ENCODE assay signal across 8 mouse cellular contexts in the genomic region with DNA sequence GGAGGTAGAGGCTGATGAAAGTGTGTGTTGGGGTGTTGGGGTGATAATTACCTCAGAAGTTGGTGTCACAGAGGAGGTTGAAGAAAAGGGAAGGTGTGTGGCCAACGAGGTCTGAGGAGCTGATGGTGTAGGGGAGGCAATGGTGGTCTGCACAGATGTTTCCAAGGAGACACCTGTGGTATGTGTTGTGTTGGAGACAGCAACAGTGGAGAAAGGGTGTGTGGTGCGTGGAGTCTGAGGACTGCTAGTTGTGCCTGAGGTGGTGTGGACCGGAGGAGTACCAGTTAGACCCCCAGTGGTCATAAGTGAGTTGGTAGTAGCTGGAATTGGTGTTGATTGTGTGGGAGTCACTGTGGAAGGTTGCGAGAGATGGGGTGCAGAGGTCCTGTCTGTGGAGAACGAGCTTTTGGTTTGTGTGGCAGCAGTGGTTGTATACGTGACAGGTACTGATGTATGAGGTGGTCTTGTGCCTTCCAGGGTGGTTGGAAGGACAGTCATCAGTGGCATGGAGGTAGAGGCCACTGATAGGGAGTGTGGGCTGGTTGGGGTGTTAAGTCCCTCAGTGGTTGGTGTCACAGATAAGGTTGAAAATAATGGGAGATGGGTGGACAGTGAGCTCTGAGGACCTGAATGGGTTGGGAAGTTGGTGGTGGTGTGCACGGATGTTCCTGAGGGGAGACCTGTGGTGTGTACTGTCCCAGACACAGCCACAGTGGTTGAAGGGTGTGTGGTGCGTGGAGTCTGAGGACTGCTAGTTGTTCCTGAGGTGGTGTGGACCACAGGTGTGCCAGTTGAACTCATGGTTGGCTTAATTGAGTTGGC. TPM values are rescaled to one million over a fixed set of nuclear protein-coding genes. Genes with fewer than 3 reads are reported as not detected.
DNase-seq lines count a peak whose midpoint lies in the region; ATAC-seq lines count a peak whose summit lies in the region.
"Not testable (repeated sequence)": the region's sequence is repeated elsewhere in the genome, so short reads cannot be mapped to it uniquely, and the experiment has no call there.
"Had no signal": no experiment of that assay in that cellular context is flagged by ENCODE, and none has a peak within 500 bp of the region (broad histone marks: within the 10 kb centered on the region; RNA-seq: fewer than 3 reads in every experiment).

No protein-coding gene starts in this region.

- not testable (repeated sequence) for H3K4me2 ChIP-seq in embryonic facial prominence, embryonic 11.5 days (ENCODE audit: low read depth, low read length); forebrain, embryonic 15.5 days (replicated peaks); intestine, embryonic 16.5 days (ENCODE audit: low read depth, low read length); limb, embryonic 15.5 days; neural tube, embryonic 11.5 days (ENCODE audit: low read depth)

- not testable (repeated sequence) for H3K4me1 ChIP-seq in embryonic facial prominence, embryonic 11.5 days (ENCODE audit: control insufficient read depth, insufficient read depth, low read length); forebrain, embryonic 15.5 days; intestine, embryonic 16.5 days (ENCODE audit: control insufficient read depth, insufficient read depth, low read length); limb, embryonic 15.5 days; neural tube, embryonic 11.5 days (ENCODE audit: control insufficient read depth, insufficient read depth, low read length)

- not testable (repeated sequence) for H3K27me3 ChIP-seq in embryonic facial prominence, embryonic 11.5 days (ENCODE audit: control insufficient read depth, insufficient read depth, low read length); forebrain, embryonic 15.5 days; intestine, embryonic 16.5 days (replicated peaks; ENCODE audit: control insufficient read depth, insufficient read depth, low read length); limb, embryonic 15.5 days; neural tube, embryonic 11.5 days (ENCODE audit: control insufficient read depth, insufficient read depth, low read length)

- WGBS in embryonic facial prominence, embryonic 11.5 days: 85% methylated on average over 5 of the region's 8 CpGs
- 92% methylated on average over 6 of the region's 8 CpGs for WGBS in forebrain, embryonic 15.5 days
- 88% methylated on average over 5 of the region's 8 CpGs for WGBS in intestine, embryonic 16.5 days
- 90% methylated on average over 6 of the region's 8 CpGs for WGBS in limb, embryonic 15.5 days
- WGBS in neural tube, embryonic 11.5 days: 94% methylated on average over 5 of the region's 8 CpGs

- not testable (repeated sequence) for H3K36me3 ChIP-seq in embryonic facial prominence, embryonic 11.5 days (replicated peaks; ENCODE audit: control insufficient read depth, insufficient read depth, low read depth, low read length); forebrain, embryonic 15.5 days; intestine, embryonic 16.5 days (ENCODE audit: control insufficient read depth, insufficient read depth, low read length); neural tube, embryonic 11.5 days (ENCODE audit: control insufficient read depth, insufficient read depth, low read length)
- H3K36me3 ChIP-seq in limb, embryonic 15.5 days: peaks cover 12% of the 10 kb centered on the region

- H3K9ac ChIP-seq in embryonic facial prominence, embryonic 11.5 days (replicated peaks; ENCODE audit: low read length); forebrain, embryonic 15.5 days (replicated peaks); intestine, embryonic 16.5 days (ENCODE audit: low read depth, low read length); limb, embryonic 15.5 days; neural tube, embryonic 11.5 days (ENCODE audit: low read length): not testable (repeated sequence)

- not testable (repeated sequence) for H3K9me3 ChIP-seq in embryonic facial prominence, embryonic 11.5 days (replicated peaks; ENCODE audit: control insufficient read depth, low read length); forebrain, embryonic 15.5 days; intestine, embryonic 16.5 days (ENCODE audit: control insufficient read depth, low read length); limb, embryonic 15.5 days; neural tube, embryonic 11.5 days (ENCODE audit: control insufficient read depth, low read length)

- not testable (repeated sequence) for H3K27ac ChIP-seq in embryonic facial prominence, embryonic 11.5 days (replicated peaks; ENCODE audit: low read depth, low read length); forebrain, embryonic 15.5 days (replicated peaks); intestine, embryonic 16.5 days (ENCODE audit: low read length); limb, embryonic 15.5 days; neural tube, embryonic 11.5 days (ENCODE audit: low read depth, low read length)

- peak; percentile 66 for ATAC-seq in embryonic facial prominence, embryonic 11.5 days (replicated peaks; ENCODE audit: insufficient number of reproducible peaks, low FRiP score, low TSS enrichment, low read depth)
- peak; percentile 69 for ATAC-seq in forebrain, embryonic 15.5 days (replicated peaks)
- peak; percentile 28 to 33; a peak in 2 of 4 replicates for ATAC-seq in hematopoietic stem cell, adult 5-6 weeks (replicated peaks in 1 of 2; ENCODE audit: insufficient read depth in 1 of 2, low FRiP score in 2 of 2, low TSS enrichment in 1 of 2, low read depth in 1 of 2, poor library complexity in 2 of 2, severe bottlenecking in 2 of 2)
- ATAC-seq in intestine, embryonic 16.5 days: peak; percentile 63
- peak; percentile 63 for ATAC-seq in limb, embryonic 15.5 days (ENCODE audit: insufficient number of reproducible peaks, low FRiP score, low TSS enrichment, low read depth)
- ATAC-seq in megakaryocyte, adult 5-6 weeks (ENCODE audit: poor library complexity, severe bottlenecking): peak; percentile 41
- ATAC-seq in neural tube, embryonic 11.5 days (ENCODE audit: insufficient read depth, low FRiP score, low TSS enrichment): peak; percentile 69

- DNase-seq in embryonic facial prominence, embryonic 11.5 days (ENCODE audit: low spot score); neural tube, embryonic 11.5 days (ENCODE audit: low spot score): not testable (repeated sequence)

- not testable (repeated sequence) for H3K4me3 ChIP-seq in embryonic facial prominence, embryonic 11.5 days (ENCODE audit: low read depth, low read length); forebrain, embryonic 15.5 days; intestine, embryonic 16.5 days (ENCODE audit: low read length); limb, embryonic 15.5 days; neural tube, embryonic 11.5 days (ENCODE audit: low read depth, low read length)

RNA-seq across cellular contexts. Expression of a gene that starts 16.4 kb away (rescaled TPM):
- 0.08 TPM in 2 replicates for polyA plus RNA-seq in embryonic facial prominence, embryonic 11.5 days (2014; fragmentation: Nextera tagmentation; extraction: Ambion mirVana)
- polyA plus RNA-seq in forebrain, embryonic 15.5 days (2015; fragmentation: Nextera tagmentation; extraction: Ambion mirVana): 0.25 and 0.28 TPM in 2 replicates
- total RNA-seq in hematopoietic stem cell, adult 5-6 weeks (2017): not detected in 2 replicates
- polyA plus RNA-seq in intestine, embryonic 16.5 days (2015; fragmentation: Nextera tagmentation; extraction: Ambion mirVana): 0.24 and 0.28 TPM in 2 replicates
- polyA plus RNA-seq in limb, embryonic 15.5 days (2015; fragmentation: Nextera tagmentation; extraction: Ambion mirVana): 0.22 and 0.26 TPM in 2 replicates
- 0.16 and 0.39 TPM in 2 replicates for total RNA-seq in megakaryocyte, adult 5-6 weeks (2015)
- 0.11 TPM in 1 of 2 replicates, not detected in the other for total RNA-seq in megakaryocyte, adult 5-6 weeks (2017)
- 0.19 and 0.20 TPM in 2 replicates for polyA plus RNA-seq in neural tube, embryonic 11.5 days (2014; fragmentation: Nextera tagmentation; extraction: Ambion mirVana)
- total RNA-seq: left cerebral cortex, adult 2 months had no signal

RNA-seq across cellular contexts. Expression of a gene that starts 51.4 kb away (rescaled TPM):
- 0.28 TPM in 1 of 2 replicates, not detected in the other for polyA plus RNA-seq in embryonic facial prominence, embryonic 11.5 days (2014; fragmentation: Nextera tagmentation; extraction: Ambion mirVana)
- polyA plus RNA-seq in forebrain, embryonic 15.5 days (2015; fragmentation: Nextera tagmentation; extraction: Ambion mirVana): 0.06 and 0.15 TPM in 2 replicates
- not detected in 2 replicates for total RNA-seq in hematopoietic stem cell, adult 5-6 weeks (2017)
- 22.1 and 28.5 TPM in 2 replicates for polyA plus RNA-seq in intestine, embryonic 16.5 days (2015; fragmentation: Nextera tagmentation; extraction: Ambion mirVana)
- polyA plus RNA-seq in limb, embryonic 15.5 days (2015; fragmentation: Nextera tagmentation; extraction: Ambion mirVana): 0.19 and 0.26 TPM in 2 replicates
- not detected in 2 replicates for total RNA-seq in megakaryocyte, adult 5-6 weeks (2015)
- total RNA-seq in megakaryocyte, adult 5-6 weeks (2017): not detected in 2 replicates
- 0.54 TPM in 1 of 2 replicates, not detected in the other for polyA plus RNA-seq in neural tube, embryonic 11.5 days (2014; fragmentation: Nextera tagmentation; extraction: Ambion mirVana)

Comparison
In these comparisons a context has a peak if more than half of its experiments do, and no peak if none do; other contexts are left out.
1. RNA of a gene that starts 51.4 kb away (polyA plus RNA-seq): 22.1 to 28.5 TPM in intestine, embryonic 16.5 days; 0.54 TPM in neural tube, embryonic 11.5 days, 0.19 to 0.26 TPM in limb, embryonic 15.5 days, 0.06 to 0.15 TPM in forebrain, embryonic 15.5 days and 0.28 TPM in embryonic facial prominence, embryonic 11.5 days; every median in the first group is over 10 times any median in the second.
2. Peak in every context shown above with its lines, with median percentiles within 50 percentile points of each other: ATAC-seq.